Mouse (Mus musculus) neural tube, embryonic 13.5 days (tissue): ENCODE measurements around the gene Mc3r. TPM values are rescaled to one million over a fixed set of nuclear protein-coding genes. Genes with fewer than 3 reads are reported as not detected.
A peak's percentile ranks its signal among the peaks of the same experiment; 100 is the strongest.

Source experiments
- ATAC-seq: fragments of 200-750 bp; cut with Nextera tagmentation; 2 replicates; pipeline ENCODE4 v1.8.0; 2017; ENCODE audit warnings: low read depth, mild to moderate bottlenecking, moderate TSS enrichment, moderate library complexity
- H3K27ac ChIP-seq: fragments of 300-500 bp; sonication (generic); replicated peaks from 2 replicates; pipeline ENCODE4 v1.5.1; 2015; ENCODE audit warnings: moderate library complexity, mild to moderate bottlenecking, inconsistent platforms
- H3K27me3 ChIP-seq: fragments of 300-500 bp; sonication (generic); 2 replicates; pipeline ENCODE4 v1.6.1; 2015; ENCODE audit warnings: mild to moderate bottlenecking, inconsistent platforms
- H3K36me3 ChIP-seq: fragments of 300-500 bp; sonication (generic); 2 replicates; pipeline ENCODE4 v1.6.1; 2015; ENCODE audit warnings: mild to moderate bottlenecking, inconsistent platforms
- H3K4me1 ChIP-seq: fragments of 300-500 bp; sonication (generic); replicated peaks from 2 replicates; pipeline ENCODE4 v1.6.1; 2015; ENCODE audit warnings: inconsistent platforms
- H3K4me2 ChIP-seq: fragments of 300-500 bp; sonication (generic); 2 replicates; pipeline ENCODE4 v1.6.1; 2015; ENCODE audit warnings: inconsistent platforms, mild to moderate bottlenecking, moderate library complexity
- H3K4me3 ChIP-seq: fragments of 300-500 bp; sonication (generic); 2 replicates; pipeline ENCODE4 v1.5.1; 2015; ENCODE audit warnings: mild to moderate bottlenecking, inconsistent platforms
- H3K9ac ChIP-seq: fragments of 300-500 bp; sonication (generic); 2 replicates; pipeline ENCODE4 v1.6.1; 2015; ENCODE audit warnings: moderate library complexity, mild to moderate bottlenecking, inconsistent platforms
- H3K9me3 ChIP-seq: fragments of 300-500 bp; sonication (generic); 2 replicates; pipeline ENCODE4 v1.6.1; 2016; ENCODE audit warnings: inconsistent platforms
- WGBS: fragments of 180-500 bp; shearing (Covaris S2); methylation state at CpG from one replicate; pipeline ENCODE4 v1.1.7; 2015; 5-methylcytosine and 5-hydroxymethylcytosine counted together
- polyA plus RNA-seq: library from polyadenylated mRNA; unstranded; fragments of >200 nt; fragmentation: Nextera tagmentation; extraction: Ambion mirVana; gene quantifications from 2 replicates; pipeline ENCODE4 v1.2.1, GENCODE M21; 2015

Gene Mc3r
- polyA plus RNA-seq, 1 experiment from 2014 or later, result 0.21 TPM

DNA sequence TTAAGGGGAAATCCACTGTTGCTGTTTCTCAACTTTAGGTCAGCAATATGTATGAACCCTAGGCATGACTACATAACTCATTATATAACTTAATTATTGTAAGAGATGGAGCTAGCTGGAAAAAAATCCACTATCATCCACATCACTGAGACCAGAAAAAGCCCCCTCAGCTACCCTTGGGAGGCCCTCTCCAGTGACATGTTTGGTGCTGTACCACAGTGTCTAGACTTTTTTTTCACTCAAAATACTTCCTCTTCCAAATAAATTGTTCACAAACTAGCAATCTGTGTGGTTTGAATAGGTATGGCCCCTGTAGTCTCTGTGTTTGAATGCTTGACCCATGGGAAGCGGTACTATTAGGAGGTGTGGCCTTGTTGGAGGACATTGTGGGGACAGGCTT, 39.4 kb downstream of the Mc3r start:
- H3K4me1 ChIP-seq, result peaks cover 4% of the 10 kb centered on the region
- no peaks in the 10 kb centered on the region for H3K9me3 ChIP-seq
- no peak overlapping the region for H3K4me3 ChIP-seq
- no peak overlapping the region for H3K4me2 ChIP-seq
- WGBS, result 100% methylated on average over 1 of the region's 1 CpGs
- H3K27me3 ChIP-seq, result no peaks in the 10 kb centered on the region
- no peaks in the 10 kb centered on the region for H3K36me3 ChIP-seq
- H3K27ac ChIP-seq, result no peak overlapping the region
- no peak for ATAC-seq
- H3K9ac ChIP-seq, result no peak overlapping the region

- no peaks in the 10 kb centered on the region for H3K27me3 ChIP-seq
Observed at GRCm38 (mm10) chr2:172288965-172289364, 40.7 kb downstream of the Mc3r start.

GRCm38 (mm10) chr2:172289632-172290031, 41.3 kb downstream of the Mc3r start:
- Histone ChIP-seq H3K4me1 (peaks cover 8% of the 10 kb centered on the region), H3K9me3 (no peaks in the 10 kb centered on the region), H3K9ac (no peak overlapping the region), H3K36me3 (no peaks in the 10 kb centered on the region), H3K4me2 (no peak overlapping the region), H3K27ac (no peak overlapping the region), H3K27me3 (no peaks in the 10 kb centered on the region), H3K4me3 (no peak overlapping the region)
- 13% methylated on average over 1 of the region's 1 CpGs for WGBS
- ATAC-seq, result no peak

More at GRCm38 (mm10) chr2:172288965-172289364, 40.7 kb downstream of the Mc3r start:
- Histone ChIP-seq H3K4me1 (peaks cover 8% of the 10 kb centered on the region), H3K9ac (no peak overlapping the region), H3K27ac (no peak overlapping the region), H3K36me3 (no peaks in the 10 kb centered on the region), H3K9me3 (no peaks in the 10 kb centered on the region), H3K4me3 (no peak overlapping the region), H3K4me2 (no peak overlapping the region)
- WGBS, result 39% methylated on average over 10 of the region's 11 CpGs
- no peak for ATAC-seq

DNA sequence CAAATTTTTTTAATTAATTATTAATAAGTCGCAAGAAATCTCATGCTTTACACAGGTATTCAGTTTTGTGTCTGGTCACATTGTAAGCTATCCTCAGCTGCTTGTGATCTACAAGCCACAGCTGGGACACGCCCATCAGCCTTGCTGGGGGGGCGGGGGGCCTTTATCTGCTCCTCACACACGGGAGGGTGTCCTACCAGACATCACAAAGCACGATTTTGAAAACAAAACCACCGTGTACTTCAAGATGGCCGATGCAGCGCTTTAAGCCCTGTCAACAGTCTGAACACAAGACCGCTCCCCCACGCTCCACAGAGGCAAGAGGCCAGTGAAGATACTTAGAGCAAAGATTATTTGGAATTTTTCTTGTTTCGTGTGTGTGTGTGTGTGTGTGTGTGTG, 42.2 kb downstream of the Mc3r start:
- H3K27ac ChIP-seq, result no peak overlapping the region
- H3K36me3 ChIP-seq, result no peaks in the 10 kb centered on the region
- no peaks in the 10 kb centered on the region for H3K27me3 ChIP-seq
- no peak for ATAC-seq
- H3K4me1 ChIP-seq, result peaks cover 8% of the 10 kb centered on the region
- no peak overlapping the region for H3K4me2 ChIP-seq
- no peak overlapping the region for H3K4me3 ChIP-seq
- WGBS, result 87% methylated on average over 11 of the region's 11 CpGs
- H3K9me3 ChIP-seq, result no peaks in the 10 kb centered on the region
- H3K9ac ChIP-seq, result no peak overlapping the region

- 86% methylated on average over 7 of the region's 7 CpGs for WGBS
- ATAC-seq, result no peak
- Histone ChIP-seq H3K9me3 (no peaks in the 10 kb centered on the region), H3K27me3 (no peaks in the 10 kb centered on the region), H3K4me1 (peaks cover 8% of the 10 kb centered on the region), H3K4me2 (no peak overlapping the region), H3K36me3 (no peaks in the 10 kb centered on the region), H3K9ac (no peak overlapping the region), H3K4me3 (no peak overlapping the region), H3K27ac (no peak overlapping the region)
Observed at GRCm38 (mm10) chr2:172291025-172291424, 42.7 kb downstream of the Mc3r start.

DNA sequence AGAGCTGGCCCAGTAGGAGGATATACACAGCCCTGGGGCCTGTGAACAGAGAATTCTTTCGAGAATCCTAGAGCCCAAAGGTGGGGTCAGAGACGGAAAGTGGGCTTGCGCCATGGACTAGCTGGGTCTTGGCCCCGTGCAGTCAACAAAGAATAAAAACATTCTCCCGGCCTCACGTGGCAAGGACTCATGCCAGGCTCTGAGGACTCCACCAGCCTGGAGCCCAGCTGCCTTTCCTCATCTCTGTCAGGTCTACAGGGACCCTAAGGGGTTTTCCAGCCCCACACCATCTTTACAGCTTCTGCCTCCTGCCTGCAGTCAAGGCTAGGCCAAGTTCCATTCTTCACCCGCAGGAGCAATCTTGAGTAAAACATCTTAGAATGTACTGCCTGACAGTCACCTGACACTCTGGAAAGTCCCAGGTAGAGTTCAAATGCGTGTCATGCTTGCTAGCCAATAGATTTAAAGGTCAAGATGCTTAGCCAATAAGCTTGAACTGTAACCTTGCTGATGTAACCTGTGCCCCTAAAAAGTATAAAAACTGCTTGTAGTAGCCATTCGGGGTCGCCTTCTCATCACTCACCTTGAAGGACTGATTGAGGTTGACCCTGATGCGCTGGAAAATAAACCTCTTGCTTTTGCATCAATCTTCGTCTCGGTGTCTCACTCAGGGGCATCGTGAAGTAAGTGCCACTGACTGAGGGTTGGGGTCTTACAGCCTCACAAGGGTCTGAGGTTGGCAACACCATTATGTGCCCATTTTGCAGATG, 43.6 kb downstream of the Mc3r start:
- Histone ChIP-seq H3K27ac (no peak overlapping the region; the same call in 1 of the 2 replicates), H3K9me3 (no peaks in the 10 kb centered on the region)
- WGBS, result 94% methylated on average over 14 of the region's 14 CpGs

DNA sequence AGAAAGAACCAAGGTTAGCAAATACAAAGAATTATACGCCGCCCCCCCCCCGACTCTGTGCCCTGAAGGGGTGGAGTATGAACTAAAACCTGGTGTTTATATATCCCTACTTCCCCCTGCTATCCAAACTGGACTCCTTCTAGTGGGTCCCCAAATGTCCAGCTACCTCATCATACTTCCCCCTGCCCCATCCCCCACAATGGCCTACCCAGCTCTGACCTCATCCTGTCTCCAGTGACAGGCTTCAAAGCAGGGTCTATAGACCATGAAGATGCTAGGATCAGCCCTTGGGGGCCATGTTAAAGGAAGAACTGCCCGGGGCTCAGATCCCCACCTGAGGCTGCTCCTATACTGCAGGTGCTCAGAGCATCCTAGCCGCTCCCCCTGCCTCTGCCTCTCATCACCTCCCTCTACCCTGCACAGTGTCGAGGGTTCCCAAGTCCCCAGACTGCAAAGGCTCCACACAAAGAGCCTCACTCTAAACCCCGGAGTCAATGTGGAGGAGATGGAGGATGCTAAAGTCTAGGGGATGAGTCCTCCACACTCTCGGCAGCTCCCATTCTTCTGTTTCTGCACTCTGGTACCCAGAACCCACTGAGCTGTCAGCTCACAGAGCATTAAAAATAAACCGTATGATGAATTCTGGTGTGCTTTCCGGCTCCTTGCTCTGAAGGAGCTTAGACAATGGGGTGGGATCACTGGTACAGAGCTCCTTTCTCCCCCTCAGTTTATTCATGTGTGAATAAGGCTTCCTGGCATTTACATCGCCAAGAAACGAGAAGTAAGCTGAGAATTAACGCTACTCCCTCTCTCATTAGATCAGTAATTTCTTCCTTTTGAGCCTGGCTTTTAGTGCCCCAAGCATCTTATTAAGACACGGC, 44.5 kb downstream of the Mc3r start:
- Histone ChIP-seq H3K36me3 (no peaks in the 10 kb centered on the region), H3K4me3 (no peak overlapping the region), H3K9me3 (no peaks in the 10 kb centered on the region), H3K27ac (peak overlapping the region; percentile 70), H3K4me2 (no peak overlapping the region), H3K9ac (no peak overlapping the region), H3K4me1 (peaks cover 8% of the 10 kb centered on the region), H3K27me3 (no peaks in the 10 kb centered on the region)
- no peak for ATAC-seq
- 62% methylated on average over 14 of the region's 14 CpGs for WGBS

More for the DNA sequence above, 43.6 kb downstream of the Mc3r start:
- no peaks in the 10 kb centered on the region for H3K36me3 ChIP-seq
- no peak overlapping the region for H3K9ac ChIP-seq
- no peak overlapping the region for H3K4me2 ChIP-seq
- H3K27me3 ChIP-seq, result no peaks in the 10 kb centered on the region
- ATAC-seq, result no peak
- H3K4me3 ChIP-seq, result no peak overlapping the region
- peaks cover 8% of the 10 kb centered on the region for H3K4me1 ChIP-seq

DNA sequence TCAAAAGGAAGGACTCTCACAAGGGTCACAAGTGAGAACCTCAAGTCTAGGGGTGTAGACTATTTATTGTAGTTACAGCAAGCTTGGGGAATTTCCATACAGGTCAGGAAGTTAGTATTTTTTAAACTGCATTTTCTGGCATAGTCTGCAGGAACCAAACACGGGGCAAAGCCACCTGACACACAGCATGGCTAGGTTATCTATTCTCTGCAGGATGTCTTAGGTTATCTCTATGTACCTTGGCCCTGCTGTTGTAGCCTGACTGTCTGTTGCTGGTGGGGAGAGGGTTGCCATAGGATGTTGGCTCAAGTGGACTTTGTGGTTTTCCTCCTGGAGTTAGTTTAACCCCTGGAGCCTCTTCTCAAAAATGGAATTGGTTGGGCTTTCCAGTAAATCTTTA, 49.8 kb downstream of the Mc3r start:
- WGBS, result 79% methylated on average over 1 of the region's 1 CpGs
- Histone ChIP-seq H3K4me1 (peaks cover 17% of the 10 kb centered on the region), H3K4me2 (no peak overlapping the region), H3K9ac (no peak overlapping the region), H3K27me3 (no peaks in the 10 kb centered on the region), H3K27ac (no peak overlapping the region), H3K9me3 (no peaks in the 10 kb centered on the region), H3K4me3 (no peak overlapping the region), H3K36me3 (no peaks in the 10 kb centered on the region)
- no peak for ATAC-seq

DNA sequence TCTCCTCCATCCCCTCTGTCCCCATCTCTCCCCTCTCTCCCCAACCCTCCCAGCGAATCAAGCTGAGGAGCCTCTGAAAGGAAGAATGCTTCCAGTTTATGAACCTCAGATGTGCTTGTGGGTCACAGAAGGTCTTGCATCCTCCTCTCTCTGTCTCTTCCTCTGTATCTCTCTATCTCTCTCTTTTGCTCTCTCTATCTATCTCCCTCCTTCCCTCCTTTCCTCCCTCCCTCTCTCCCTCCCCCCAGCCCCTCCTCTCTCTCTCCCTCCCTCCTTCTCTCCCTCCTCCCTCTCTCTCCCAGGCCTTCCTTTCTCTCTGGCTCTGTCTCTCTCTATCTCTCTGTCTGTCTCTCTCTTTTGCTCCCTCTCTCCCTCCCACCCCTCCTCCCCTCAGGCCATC, 50.2 kb downstream of the Mc3r start:
- Histone ChIP-seq H3K27me3 (no peaks in the 10 kb centered on the region), H3K9me3 (no peaks in the 10 kb centered on the region), H3K4me3 (no peak overlapping the region), H3K36me3 (no peaks in the 10 kb centered on the region), H3K27ac (peak overlapping the region; percentile 82; the same call in 1 of the 2 replicates), H3K4me2 (no peak overlapping the region), H3K4me1 (peaks cover 15% of the 10 kb centered on the region), H3K9ac (no peak overlapping the region)
- no peak for ATAC-seq
- 60% methylated on average over 1 of the region's 1 CpGs for WGBS

DNA sequence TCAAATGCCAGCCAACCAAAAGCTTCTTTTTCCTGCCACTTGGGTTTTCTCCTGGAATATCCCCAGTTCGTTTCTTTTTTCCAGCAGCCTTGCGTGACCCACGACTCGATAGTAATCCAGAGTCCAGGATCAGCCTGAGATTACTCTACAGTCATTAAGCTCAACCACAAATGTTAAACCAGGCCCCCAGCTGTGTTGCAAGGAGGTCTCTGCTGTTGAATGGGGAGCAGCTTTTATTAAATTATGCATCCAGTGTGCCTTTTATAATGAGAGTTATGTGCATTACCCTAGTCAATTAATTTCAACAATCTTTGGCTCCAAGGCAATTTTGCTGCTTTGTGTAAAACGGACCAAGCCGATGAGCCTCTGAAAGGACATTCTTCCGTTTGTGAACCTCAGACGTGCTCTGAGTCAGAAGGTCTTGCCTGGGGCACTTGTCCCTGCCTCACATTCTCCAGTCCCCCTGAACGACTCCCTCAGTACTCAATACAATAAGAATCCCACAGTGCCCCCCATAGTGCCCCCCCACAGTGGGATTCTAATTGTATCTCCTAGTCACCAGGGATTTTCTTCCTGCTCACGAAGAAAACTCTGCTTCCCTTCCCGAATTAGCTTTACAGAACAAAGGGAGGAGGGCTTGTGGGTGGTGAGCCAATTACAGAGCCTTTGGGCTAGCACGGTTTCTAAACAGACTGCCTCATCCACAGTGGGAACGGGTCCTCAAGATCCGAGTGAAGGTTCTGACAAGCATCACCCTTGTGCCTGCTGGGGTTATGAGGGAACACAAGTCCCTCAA, 51.0 kb downstream of the Mc3r start:
- Histone ChIP-seq H3K9me3 (no peaks in the 10 kb centered on the region), H3K9ac (0 out of 2 replicates have a peak overlapping the region, but pooled peaks have one; percentile 6), H3K27me3 (no peaks in the 10 kb centered on the region), H3K36me3 (no peaks in the 10 kb centered on the region), H3K4me3 (no peak overlapping the region), H3K4me2 (peak overlapping the region; percentile 16), H3K27ac (peak overlapping the region; percentile 82), H3K4me1 (peaks cover 15% of the 10 kb centered on the region)
- WGBS, result 7% methylated on average over 14 of the region's 14 CpGs
- ATAC-seq, result peak; percentile 65; the same call in 1 of the 2 replicates
